Mouse (Mus musculus): ENCODE measurements at regions not wholly inside any gene's neighbourhood (a gene's known extent, or its start where the extent isn't known, plus 50 kb on each side); places are given as distances from the start of the nearest gene placed in this dataset.
"Not testable (repeated sequence)": the region's sequence is repeated elsewhere in the genome, so short reads cannot be mapped to it uniquely, and the experiment has no call there.

- no peak for DNase-seq (ENCODE audit: low spot score)
Observed at GRCm38 (mm10) chr7:116680523-116680922, 176.4 kb downstream of the Nucb2 start.

- no peak for DNase-seq (ENCODE audit: low spot score)
Observed at GRCm38 (mm10) chr7:116681268-116681667, 177.1 kb downstream of the Nucb2 start.

- DNase-seq (ENCODE audit: low spot score): no peak
Observed at GRCm38 (mm10) chr7:116700409-116700808, 196.2 kb downstream of the Nucb2 start.

GRCm38 (mm10) chr7:116701466-116702342 is 197.5 kb downstream of the Nucb2 start:
- peak; percentile 74 for DNase-seq (ENCODE audit: low spot score)

GRCm38 (mm10) chr7:116702596-116702995 is 198.4 kb downstream of the Nucb2 start:
- DNase-seq (ENCODE audit: low spot score): no peak

GRCm38 (mm10) chr7:116711541-116711940 is 207.4 kb downstream of the Nucb2 start:
- DNase-seq (ENCODE audit: low spot score): no peak

- no peak for DNase-seq (ENCODE audit: low spot score)
Observed at GRCm38 (mm10) chr7:116713200-116713599, 209.0 kb downstream of the Nucb2 start.

- DNase-seq (ENCODE audit: low spot score): no peak
Observed at GRCm38 (mm10) chr7:116715234-116716046, 211.3 kb downstream of the Nucb2 start.

- DNase-seq (ENCODE audit: low spot score): no peak
Observed at GRCm38 (mm10) chr7:116728379-116728778, 224.2 kb downstream of the Nucb2 start.

- DNase-seq (ENCODE audit: low spot score): no peak
Observed at GRCm38 (mm10) chr7:116729795-116730194, 225.6 kb downstream of the Nucb2 start.

- no peak for DNase-seq (ENCODE audit: low spot score)
Observed at GRCm38 (mm10) chr7:116735676-116736075, 231.5 kb downstream of the Nucb2 start.

GRCm38 (mm10) chr7:116736333-116736732 is 232.2 kb downstream of the Nucb2 start:
- DNase-seq (ENCODE audit: low spot score): no peak

- DNase-seq (ENCODE audit: low spot score): no peak
Observed at GRCm38 (mm10) chr7:116738009-116738408, 233.8 kb downstream of the Nucb2 start.

GRCm38 (mm10) chr7:116754556-116754955 is 250.4 kb downstream of the Nucb2 start:
- no peak for DNase-seq (ENCODE audit: low spot score)

- DNase-seq (ENCODE audit: low spot score): not testable (repeated sequence)
Observed at GRCm38 (mm10) chr7:116792181-116792580, 288.0 kb downstream of the Nucb2 start.

- no peak for DNase-seq (ENCODE audit: low spot score)
Observed at GRCm38 (mm10) chr7:116808475-116808874, 304.3 kb downstream of the Nucb2 start.

GRCm38 (mm10) chr7:116816494-116816893 is 312.3 kb downstream of the Nucb2 start:
- no peak for DNase-seq (ENCODE audit: low spot score)

GRCm38 (mm10) chr7:116817991-116818390 is 313.8 kb downstream of the Nucb2 start:
- no peak for DNase-seq (ENCODE audit: low spot score)

- DNase-seq (ENCODE audit: low spot score): no peak
Observed at GRCm38 (mm10) chr7:116820613-116821012, 316.4 kb downstream of the Nucb2 start.

- DNase-seq (ENCODE audit: low spot score): no peak
Observed at GRCm38 (mm10) chr7:116842894-116843293, 338.7 kb downstream of the Nucb2 start.

- DNase-seq (ENCODE audit: low spot score): no peak
Observed at GRCm38 (mm10) chr7:116847846-116848730, 343.9 kb downstream of the Nucb2 start.

- DNase-seq (ENCODE audit: low spot score): no peak
Observed at GRCm38 (mm10) chr7:116853351-116853750, 349.2 kb downstream of the Nucb2 start.
